Mouse (Mus musculus): ENCODE measurements around the gene Nol4l. TPM values are rescaled to one million over a fixed set of nuclear protein-coding genes. Genes with fewer than 3 reads are reported as not detected.
"Not testable (repeated sequence)": the region's sequence is repeated elsewhere in the genome, so short reads cannot be mapped to it uniquely, and the experiment has no call there.

Nol4l gene
- polyA plus RNA-seq, 1 experiment from 2014 or later = 14.2 TPM

DNA sequence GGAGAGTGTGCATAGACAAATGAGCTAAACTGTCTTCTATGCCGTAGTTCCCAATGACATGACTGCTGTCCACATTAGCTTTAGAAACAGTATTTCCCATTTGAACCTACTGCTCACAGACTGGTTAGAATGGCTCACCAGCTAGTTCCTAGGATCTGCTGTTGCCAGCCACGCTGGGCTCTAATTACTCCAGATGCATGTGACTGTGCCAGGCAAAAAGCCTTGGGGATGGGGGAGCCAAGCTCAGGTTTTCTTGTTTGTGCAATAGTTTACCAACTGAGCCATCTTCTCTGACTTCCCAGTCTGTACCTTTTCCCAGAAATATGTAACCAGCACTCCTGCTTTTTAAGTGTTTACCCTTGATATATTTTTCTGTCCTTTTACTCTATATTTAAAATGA lies 154.4 kb downstream of the Nol4l start:
- peaks cover 44% of the 10 kb centered on the region for H3K36me3 ChIP-seq
- 86% methylated on average over 2 of the region's 2 CpGs for WGBS
- ATAC-seq (replicated peaks; ENCODE audit: low FRiP score) = no peak
- H3K4me1 ChIP-seq = no peaks in the 10 kb centered on the region
- H3K9ac ChIP-seq = no peak overlapping the region
- no peak overlapping the region for H3K27ac ChIP-seq
- no peaks in the 10 kb centered on the region for H3K9me3 ChIP-seq (replicated peaks)
- no peaks in the 10 kb centered on the region for H3K27me3 ChIP-seq
- H3K4me3 ChIP-seq (replicated peaks) = no peak overlapping the region
- no peak overlapping the region for H3K4me2 ChIP-seq

- Histone ChIP-seq H3K27me3 (no peaks in the 10 kb centered on the region), H3K4me3 (replicated peaks) (no peak overlapping the region), H3K36me3 (peaks cover 48% of the 10 kb centered on the region), H3K4me2 (no peak overlapping the region), H3K4me1 (no peaks in the 10 kb centered on the region), H3K9ac (no peak overlapping the region), H3K27ac (no peak overlapping the region), H3K9me3 (replicated peaks) (no peaks in the 10 kb centered on the region)
- no peak for ATAC-seq (replicated peaks; ENCODE audit: low FRiP score)
These were observed 158.9 kb downstream of the Nol4l start for GRCm38 (mm10) chr2:153370871-153371270.

GRCm38 (mm10) chr2:153364531-153364930 lies 165.2 kb downstream of the Nol4l start:
- not testable (repeated sequence) for H3K27ac ChIP-seq; H3K4me3 ChIP-seq (replicated peaks); H3K4me1 ChIP-seq; H3K4me2 ChIP-seq; ATAC-seq (replicated peaks; ENCODE audit: low FRiP score); H3K27me3 ChIP-seq; H3K9ac ChIP-seq; H3K9me3 ChIP-seq (replicated peaks)
- H3K36me3 ChIP-seq = peaks cover 88% of the 10 kb centered on the region
- 91% methylated on average over 14 of the region's 14 CpGs for WGBS

DNA sequence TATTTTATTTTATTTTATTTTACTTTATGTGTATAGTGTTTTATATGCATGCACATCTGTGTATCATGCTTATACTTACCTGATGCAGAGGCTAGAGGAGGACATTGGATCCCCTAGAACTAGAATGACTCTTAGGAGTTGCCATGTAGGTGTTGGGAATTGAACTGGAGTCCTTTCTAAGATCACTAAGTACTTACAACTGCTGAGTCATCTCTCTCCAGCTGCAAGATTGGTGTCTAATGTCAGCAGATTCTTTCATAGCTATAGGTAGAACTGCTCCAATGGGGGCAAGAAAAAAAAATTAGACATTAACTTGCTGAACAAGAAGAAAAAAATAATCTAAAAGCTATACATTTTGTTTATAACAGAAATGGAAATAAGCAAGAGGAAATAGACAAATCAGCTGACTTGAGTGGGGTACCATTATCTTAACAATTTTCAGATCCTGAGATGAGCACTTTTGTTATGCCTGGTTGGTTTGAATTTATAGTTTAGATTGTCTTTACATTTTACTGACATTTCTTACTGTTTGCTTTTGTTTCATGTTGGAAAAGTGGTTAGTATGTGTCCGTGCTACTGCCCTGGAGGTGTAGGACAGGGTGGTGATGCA lies 168.6 kb downstream of the Nol4l start:
- WGBS = 85% methylated on average over 1 of the region's 1 CpGs
- H3K27me3 ChIP-seq = no peaks in the 10 kb centered on the region
- peaks cover 90% of the 10 kb centered on the region for H3K36me3 ChIP-seq
- no peak overlapping the region for H3K9ac ChIP-seq
- no peak for ATAC-seq (replicated peaks; ENCODE audit: low FRiP score)
- no peaks in the 10 kb centered on the region for H3K4me1 ChIP-seq
- H3K4me2 ChIP-seq = no peak overlapping the region
- H3K4me3 ChIP-seq (replicated peaks) = no peak overlapping the region
- H3K27ac ChIP-seq = no peak overlapping the region
- H3K9me3 ChIP-seq (replicated peaks) = no peaks in the 10 kb centered on the region

Other genes starting within 250 kb of the Nol4l start
- 8.1 and 9.0 TPM in 2 replicates for gene Kif3b, start 238.6 kb downstream of the Nol4l start, polyA plus RNA-seq (2015; fragmentation: Nextera tagmentation; extraction: Ambion mirVana)
- gene Asxl1, start 184.1 kb downstream of the Nol4l start, polyA plus RNA-seq (2015; fragmentation: Nextera tagmentation; extraction: Ambion mirVana) = 11.2 and 12.2 TPM in 2 replicates
- gene 4930404H24Rik, start 37.2 kb downstream of the Nol4l start, polyA plus RNA-seq (2015; fragmentation: Nextera tagmentation; extraction: Ambion mirVana) = not detected in 2 replicates
- gene Commd7, start 102.8 kb upstream of the Nol4l start, polyA plus RNA-seq (2015; fragmentation: Nextera tagmentation; extraction: Ambion mirVana) = 75.2 and 78.8 TPM in 2 replicates
- gene Dnmt3b, start 119.5 kb upstream of the Nol4l start, polyA plus RNA-seq (2015; fragmentation: Nextera tagmentation; extraction: Ambion mirVana) = 15.7 and 16.5 TPM in 2 replicates
- not detected in 2 replicates for gene Dnmt3c, start 166.7 kb upstream of the Nol4l start, polyA plus RNA-seq (2015; fragmentation: Nextera tagmentation; extraction: Ambion mirVana)
- gene Mapre1, start 211.3 kb upstream of the Nol4l start, polyA plus RNA-seq (2015; fragmentation: Nextera tagmentation; extraction: Ambion mirVana) = 234 and 269 TPM in 2 replicates
- gene Efcab8, start 250.0 kb upstream of the Nol4l start, polyA plus RNA-seq (2015; fragmentation: Nextera tagmentation; extraction: Ambion mirVana) = not detected in 2 replicates